Mouse (Mus musculus): ENCODE results near the gene Dennd1b.

Gene Dennd1b

DNA sequence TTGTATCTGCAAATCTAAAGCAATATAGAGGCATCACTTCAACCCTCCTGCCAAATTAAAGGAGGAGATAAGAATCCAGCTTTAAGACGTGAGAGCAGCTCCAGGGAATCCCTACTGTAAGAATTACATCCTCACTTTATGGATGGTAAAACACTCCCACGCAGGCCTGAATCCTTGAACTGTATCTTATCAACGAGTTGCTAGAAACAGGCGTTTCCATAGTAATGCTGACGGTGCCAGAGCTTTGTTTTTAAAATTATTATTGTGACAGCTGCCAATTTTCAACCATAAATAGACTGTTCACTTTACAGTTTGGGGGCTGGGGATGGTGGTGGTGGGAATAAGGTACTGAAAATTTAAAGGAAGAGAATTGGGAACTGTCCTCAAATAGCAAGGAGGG lies 239.8 kb downstream of the Dennd1b start:
- DNase-seq: no peak

DNA sequence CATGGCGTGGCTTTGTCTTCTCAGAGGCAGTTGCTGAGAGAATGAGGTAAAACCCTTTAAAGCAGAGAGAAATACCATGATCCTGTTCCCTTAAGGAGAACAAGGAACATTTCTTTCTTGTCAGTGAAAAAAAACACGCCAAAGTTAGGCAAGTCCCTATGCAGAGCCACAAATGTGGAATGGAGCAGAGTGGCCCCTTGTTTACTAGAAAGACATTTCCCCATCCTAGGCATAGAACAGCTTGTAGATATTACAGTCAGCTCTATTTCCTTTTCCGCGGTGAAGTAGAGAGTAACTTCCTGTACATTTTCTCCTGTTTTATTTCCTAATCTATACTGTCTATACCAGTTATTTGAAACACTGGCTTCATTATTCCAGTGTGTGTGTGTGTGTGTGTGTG lies 243.0 kb downstream of the Dennd1b start:
- no peak for DNase-seq

DNA sequence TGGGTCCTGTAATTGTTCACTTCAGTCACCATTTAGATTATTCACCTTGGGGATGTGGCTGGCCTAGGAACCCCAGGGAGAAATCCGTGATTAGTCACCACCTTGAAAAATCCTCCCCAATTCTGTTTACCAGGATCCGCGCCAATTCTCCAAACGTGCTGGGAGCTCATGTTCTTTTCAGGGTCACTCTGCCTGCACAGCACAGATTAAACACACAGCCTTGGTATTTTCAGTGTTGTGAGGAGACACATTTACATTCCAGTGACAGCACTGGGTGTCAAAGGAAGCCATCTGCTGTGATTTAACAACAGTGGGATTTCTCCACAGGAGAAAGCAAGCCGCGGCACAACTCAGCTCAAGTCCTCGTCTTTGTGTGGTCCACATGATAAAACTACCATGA lies 246.6 kb downstream of the Dennd1b start:
- DNase-seq: no peak

DNA sequence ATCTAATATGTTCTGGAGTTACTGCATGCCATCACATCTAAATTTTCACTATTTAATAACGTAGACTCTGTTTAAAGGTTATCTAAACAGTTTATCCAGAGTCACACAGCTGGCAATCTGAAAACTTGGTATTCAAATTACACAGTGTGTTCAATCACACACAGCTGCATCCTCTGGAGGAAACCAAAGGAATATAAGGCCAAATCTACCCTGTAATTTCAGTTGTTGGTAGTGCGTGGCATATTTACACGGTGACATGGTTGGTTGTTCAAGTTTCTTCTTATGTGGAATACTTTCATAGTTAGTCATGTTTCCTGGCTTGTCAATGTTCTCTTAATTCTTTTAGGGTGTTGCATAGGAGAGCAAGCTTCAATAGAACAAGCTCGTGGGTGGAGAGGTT lies 247.3 kb downstream of the Dennd1b start:
- no peak for DNase-seq

DNA sequence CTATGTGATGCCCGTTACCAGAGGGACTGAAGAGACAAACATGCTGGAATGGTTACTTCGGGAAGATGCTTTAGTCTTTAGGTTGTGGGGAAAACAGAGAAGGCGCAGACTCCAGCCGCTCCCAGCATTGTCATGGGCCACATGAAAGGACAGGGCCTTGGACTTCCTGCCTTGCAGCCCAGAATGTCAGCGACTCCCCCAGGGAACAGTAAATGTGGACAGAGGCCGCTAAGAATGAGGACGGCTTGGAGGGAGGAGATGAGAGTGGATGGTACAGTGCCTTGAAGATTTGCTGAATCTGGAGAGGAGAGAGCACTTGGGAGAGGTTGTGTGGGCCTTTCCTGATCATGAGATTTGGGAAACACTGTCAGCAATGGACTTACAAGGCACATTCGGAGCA lies 252.1 kb downstream of the Dennd1b start:
- no peak for DNase-seq

DNA sequence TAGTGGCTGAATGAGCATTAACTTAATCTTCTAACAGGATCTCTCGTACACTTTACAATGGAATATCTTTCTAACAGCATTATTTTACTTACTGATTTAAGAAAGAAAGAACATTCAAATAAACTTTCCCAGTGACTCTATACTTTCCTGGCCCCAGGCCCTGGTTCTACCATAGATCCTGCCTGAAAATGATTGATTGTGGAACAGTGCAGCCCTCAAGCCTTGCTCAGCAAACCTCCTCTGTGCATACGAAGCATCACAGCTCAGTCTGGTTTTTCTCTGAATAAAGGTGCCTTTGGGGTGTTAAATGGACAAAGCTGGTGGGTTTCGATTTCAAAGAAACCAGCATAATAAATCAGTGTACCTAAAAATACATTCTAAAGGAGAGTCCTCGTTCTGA lies 260.6 kb downstream of the Dennd1b start:
- DNase-seq: no peak

DNA sequence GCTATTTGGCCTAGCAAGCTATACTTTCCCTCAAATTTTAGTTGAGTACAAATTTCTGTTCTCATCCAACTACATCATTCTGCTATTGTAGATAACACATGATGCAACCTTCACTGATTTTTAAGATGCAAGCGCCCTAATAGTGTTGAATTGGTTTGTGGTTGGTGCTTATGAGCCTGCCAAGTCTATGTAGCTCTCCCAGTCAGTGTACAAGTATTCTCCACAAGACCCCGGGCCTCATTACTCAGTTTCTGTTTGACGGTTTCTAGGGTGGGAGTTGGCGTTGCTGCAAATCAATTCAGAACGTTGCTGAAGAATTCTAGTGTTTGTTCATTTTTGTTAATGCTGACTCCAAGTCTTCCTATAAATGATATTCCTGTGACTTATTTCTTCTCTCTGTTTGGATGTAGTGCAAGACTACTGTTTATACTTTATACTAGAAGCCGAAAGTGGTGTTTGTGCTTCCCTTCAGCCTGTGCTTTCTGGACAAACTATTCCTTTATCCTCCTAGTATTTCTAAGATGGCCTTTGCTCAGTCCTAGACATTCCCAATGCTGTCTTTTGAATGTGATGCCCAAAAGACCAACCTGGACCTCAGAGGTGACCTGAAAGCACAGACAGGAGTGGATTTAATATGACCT lies 261.2 kb downstream of the Dennd1b start:
- DNase-seq: no peak
